Mouse (Mus musculus): ENCODE results near the gene Ago1. TPM values are rescaled to one million over a fixed set of nuclear protein-coding genes. Genes with fewer than 3 reads are reported as not detected.

Gene Ago1
- 19.0 and 22.1 TPM in 2 replicates for polyA plus RNA-seq (2014; fragmentation: Nextera tagmentation; extraction: Ambion mirVana)

DNA sequence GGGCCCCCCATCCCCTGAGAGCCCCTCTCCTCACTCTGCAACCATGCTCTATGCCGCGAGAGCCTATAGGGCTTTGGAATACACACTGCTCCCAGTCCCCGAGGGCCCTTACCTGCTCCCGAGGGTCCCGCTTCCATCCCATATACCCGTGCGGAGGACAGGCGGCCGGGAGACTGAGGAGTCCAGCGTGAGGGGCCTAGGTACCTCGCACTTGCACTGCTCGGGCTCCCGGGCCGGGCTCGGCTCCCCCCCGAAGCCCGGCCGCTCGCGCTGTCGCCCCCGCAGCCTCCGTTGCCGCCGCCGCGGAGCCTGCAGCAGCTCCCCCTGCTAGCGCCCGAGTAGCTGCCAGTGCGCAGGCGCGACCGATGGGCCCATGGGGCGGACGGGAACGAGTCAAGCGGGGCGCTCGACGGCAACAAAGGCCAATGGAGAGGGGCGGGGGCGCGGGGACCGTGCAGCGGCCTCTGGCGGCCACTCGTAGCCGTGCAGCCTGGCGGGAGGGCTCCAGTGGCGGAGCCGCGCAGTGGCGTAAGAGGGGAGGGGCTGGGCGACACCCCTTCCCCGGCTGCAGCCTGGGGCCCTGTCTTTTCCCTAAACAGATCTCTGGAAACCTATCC lies at the start of gene Ago1:
Gene Ago1, minus strand, starts transcription at position 299 of the 617 bp plus-strand sequence.
- peak within 1 kb of the TSS; percentile 98 for H3K9ac ChIP-seq (ENCODE audit: low read length)
- no peaks in the 10 kb centered on the region for H3K27me3 ChIP-seq (replicated peaks; ENCODE audit: control insufficient read depth, insufficient read depth, low read length)
- peak within 1 kb of the TSS; percentile 60 for H3K4me2 ChIP-seq (ENCODE audit: low read length)
- H3K36me3 ChIP-seq (ENCODE audit: control insufficient read depth, insufficient read depth, low read length) = 0 out of 2 replicates have a peak, but pooled peaks cover 4% of the 10 kb centered on the region
- H3K4me1 ChIP-seq (ENCODE audit: control insufficient read depth, insufficient read depth, low read length) = peaks cover 37% of the 10 kb centered on the region
- no peaks in the 10 kb centered on the region for H3K9me3 ChIP-seq (replicated peaks; ENCODE audit: control insufficient read depth, low read length)
- H3K27ac ChIP-seq (ENCODE audit: low read depth, low read length) = peak within 1 kb of the TSS; percentile 98
- peak; percentile 84 for ATAC-seq
- peak within 1 kb of the TSS; percentile 93 for H3K4me3 ChIP-seq (ENCODE audit: low read depth, low read length)
- WGBS = under 1% methylated on average over 53 of the region's 55 CpGs
- peak; percentile 97 for DNase-seq (ENCODE audit: low spot score)

DNA sequence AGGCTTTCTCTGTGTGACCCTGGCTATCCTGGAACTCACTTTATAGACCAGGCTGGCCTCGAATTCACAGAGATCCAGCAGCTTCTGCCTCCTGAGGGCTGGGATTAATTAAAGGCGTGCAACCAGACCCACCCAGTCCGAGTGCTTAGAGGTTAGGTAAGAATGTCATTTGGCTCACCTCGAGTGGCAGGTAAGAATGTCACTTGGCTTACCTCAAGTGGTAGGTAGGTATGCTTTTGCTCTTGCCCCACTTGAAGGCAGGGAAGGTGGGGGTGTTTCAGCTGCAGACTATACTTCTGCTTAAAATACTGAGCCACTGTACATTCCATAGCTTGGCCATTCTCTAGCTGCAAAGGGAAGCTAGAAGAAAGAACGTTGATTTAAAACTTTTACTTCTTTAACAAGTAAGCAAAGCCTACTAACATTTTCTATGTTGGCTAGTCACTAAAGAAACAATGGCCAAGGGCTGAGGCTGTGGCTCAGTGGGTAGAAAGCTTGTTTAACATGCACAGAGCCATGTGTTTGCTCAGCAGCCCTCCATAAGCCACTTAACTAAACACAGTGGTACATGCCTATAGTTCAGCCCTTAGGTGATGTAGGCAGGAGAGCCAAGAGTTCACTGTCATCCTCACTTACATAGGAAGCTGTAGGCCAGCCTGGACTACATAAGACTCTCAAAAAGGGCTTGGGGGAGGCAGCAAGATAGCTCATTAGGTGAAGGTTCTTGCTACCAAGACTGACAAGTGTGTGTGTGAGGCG lies 44.1 kb upstream of the Ago1 start:
- ATAC-seq (no peak), DNase-seq (ENCODE audit: low spot score) (no peak)
- Histone ChIP-seq H3K9me3 (replicated peaks; ENCODE audit: control insufficient read depth, low read length) (no peaks in the 10 kb centered on the region), H3K27ac (ENCODE audit: low read depth, low read length) (no peak overlapping the region), H3K4me2 (ENCODE audit: low read length) (no peak overlapping the region), H3K36me3 (ENCODE audit: control insufficient read depth, insufficient read depth, low read length) (peaks cover 63% of the 10 kb centered on the region), H3K4me1 (ENCODE audit: control insufficient read depth, insufficient read depth, low read length) (no peaks in the 10 kb centered on the region), H3K27me3 (replicated peaks; ENCODE audit: control insufficient read depth, insufficient read depth, low read length) (no peaks in the 10 kb centered on the region), H3K4me3 (ENCODE audit: low read depth, low read length) (no peak overlapping the region), H3K9ac (ENCODE audit: low read length) (no peak overlapping the region)
- WGBS = 89% methylated on average over 6 of the region's 6 CpGs

DNA sequence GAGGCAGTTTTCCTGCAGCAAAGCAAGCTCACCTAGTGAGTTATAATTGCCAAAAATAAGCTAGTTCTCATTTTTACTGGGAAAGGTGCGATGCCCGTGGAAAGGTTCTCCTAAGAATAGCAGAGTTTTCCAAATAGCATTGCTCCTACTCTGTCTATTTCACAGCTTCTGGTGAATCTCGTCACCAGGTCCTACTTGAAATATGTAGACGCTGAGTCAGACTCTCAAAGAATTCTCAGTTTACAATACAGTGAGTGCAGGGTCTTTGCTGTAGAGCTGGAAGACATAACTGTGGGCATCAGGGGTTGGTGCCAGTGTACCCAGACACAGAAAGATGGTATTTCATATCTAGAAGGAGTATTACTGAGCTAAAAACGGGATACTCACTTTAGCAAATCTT lies 42.6 kb upstream of the Ago1 start:
- Histone ChIP-seq H3K9me3 (replicated peaks; ENCODE audit: control insufficient read depth, low read length) (no peaks in the 10 kb centered on the region), H3K9ac (ENCODE audit: low read length) (no peak overlapping the region), H3K4me3 (ENCODE audit: low read depth, low read length) (no peak overlapping the region), H3K4me2 (ENCODE audit: low read length) (no peak overlapping the region), H3K27me3 (replicated peaks; ENCODE audit: control insufficient read depth, insufficient read depth, low read length) (no peaks in the 10 kb centered on the region), H3K4me1 (ENCODE audit: control insufficient read depth, insufficient read depth, low read length) (no peaks in the 10 kb centered on the region), H3K27ac (ENCODE audit: low read depth, low read length) (no peak overlapping the region), H3K36me3 (ENCODE audit: control insufficient read depth, insufficient read depth, low read length) (peaks cover 64% of the 10 kb centered on the region)
- 92% methylated on average over 5 of the region's 5 CpGs for WGBS
- no peak for DNase-seq (ENCODE audit: low spot score)
- no peak for ATAC-seq

DNA sequence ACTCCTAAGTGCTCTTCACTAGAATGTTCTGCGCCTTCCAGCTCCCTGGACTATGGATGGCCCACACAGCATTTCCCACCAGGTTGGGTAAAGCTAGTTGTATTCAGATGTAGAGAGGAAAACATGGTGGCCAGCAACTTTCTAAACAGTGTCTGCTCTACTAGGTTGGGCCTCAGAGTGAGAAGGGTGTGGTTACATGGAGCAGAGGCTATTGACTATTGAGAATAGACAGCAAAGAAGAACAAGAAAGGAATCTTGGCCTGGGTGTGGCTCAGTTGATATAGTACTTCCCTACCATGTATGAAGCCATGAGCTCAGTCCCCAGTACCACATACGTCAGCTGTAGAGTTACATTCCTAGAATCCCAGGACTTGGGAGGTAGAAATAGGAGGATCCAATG lies 40.7 kb upstream of the Ago1 start:
- no peaks in the 10 kb centered on the region for H3K9me3 ChIP-seq (replicated peaks; ENCODE audit: control insufficient read depth, low read length)
- H3K9ac ChIP-seq (ENCODE audit: low read length) = no peak overlapping the region
- no peaks in the 10 kb centered on the region for H3K4me1 ChIP-seq (ENCODE audit: control insufficient read depth, insufficient read depth, low read length)
- no peak overlapping the region for H3K4me2 ChIP-seq (ENCODE audit: low read length)
- no peak overlapping the region for H3K27ac ChIP-seq (ENCODE audit: low read depth, low read length)
- H3K27me3 ChIP-seq (replicated peaks; ENCODE audit: control insufficient read depth, insufficient read depth, low read length) = no peaks in the 10 kb centered on the region
- 93% methylated on average over 2 of the region's 2 CpGs for WGBS
- DNase-seq (ENCODE audit: low spot score) (no peak), ATAC-seq (no peak)
- peaks cover 65% of the 10 kb centered on the region for H3K36me3 ChIP-seq (ENCODE audit: control insufficient read depth, insufficient read depth, low read length)
- no peak overlapping the region for H3K4me3 ChIP-seq (ENCODE audit: low read depth, low read length)

DNA sequence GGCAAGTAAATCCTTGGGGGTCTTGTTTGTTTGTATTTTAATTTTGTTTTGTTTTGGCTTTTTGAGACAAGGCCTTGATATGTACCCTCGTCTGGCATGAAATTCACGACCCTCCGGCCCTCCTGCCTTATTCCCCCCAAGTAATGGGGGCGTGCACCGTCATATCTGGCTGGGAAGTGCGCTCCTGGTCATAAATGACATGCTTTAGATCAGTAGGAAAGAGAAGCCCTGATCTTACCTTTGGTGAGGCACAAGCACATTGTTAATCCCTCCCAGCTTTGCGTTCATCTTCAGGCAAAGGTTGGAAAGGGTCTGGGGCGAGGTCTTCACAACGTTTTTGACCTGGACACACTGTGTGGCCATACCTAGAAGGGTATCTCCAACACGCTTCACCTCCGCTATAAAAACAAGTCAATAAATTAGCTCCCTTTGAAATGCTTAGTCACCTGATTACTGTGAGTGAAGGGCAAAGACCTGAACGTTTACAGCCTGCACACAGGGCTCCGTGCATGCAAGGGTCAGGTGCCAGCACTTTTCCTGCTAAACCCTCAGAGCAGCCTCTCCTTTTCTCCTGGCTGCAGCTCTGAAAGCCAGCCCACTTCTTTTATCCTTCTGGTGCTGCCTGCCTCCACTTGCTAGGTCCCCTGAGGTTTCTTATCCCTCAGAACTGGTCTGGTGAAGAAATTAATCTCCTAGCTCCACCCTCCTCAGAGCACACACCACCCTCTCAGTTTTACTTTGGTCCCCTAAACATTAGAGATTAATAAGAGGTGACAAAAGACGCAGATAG lies 39.9 kb upstream of the Ago1 start:
- no peak overlapping the region for H3K27ac ChIP-seq (ENCODE audit: low read depth, low read length)
- 75% methylated on average over 14 of the region's 14 CpGs for WGBS
- no peaks in the 10 kb centered on the region for H3K4me1 ChIP-seq (ENCODE audit: control insufficient read depth, insufficient read depth, low read length)
- peaks cover 63% of the 10 kb centered on the region for H3K36me3 ChIP-seq (ENCODE audit: control insufficient read depth, insufficient read depth, low read length)
- no peak overlapping the region for H3K9ac ChIP-seq (ENCODE audit: low read length)
- H3K9me3 ChIP-seq (replicated peaks; ENCODE audit: control insufficient read depth, low read length) = no peaks in the 10 kb centered on the region
- H3K27me3 ChIP-seq (replicated peaks; ENCODE audit: control insufficient read depth, insufficient read depth, low read length) = no peaks in the 10 kb centered on the region
- no peak overlapping the region for H3K4me3 ChIP-seq (ENCODE audit: low read depth, low read length)
- ATAC-seq = no peak
- no peak for DNase-seq (ENCODE audit: low spot score)
- H3K4me2 ChIP-seq (ENCODE audit: low read length) = no peak overlapping the region

DNA sequence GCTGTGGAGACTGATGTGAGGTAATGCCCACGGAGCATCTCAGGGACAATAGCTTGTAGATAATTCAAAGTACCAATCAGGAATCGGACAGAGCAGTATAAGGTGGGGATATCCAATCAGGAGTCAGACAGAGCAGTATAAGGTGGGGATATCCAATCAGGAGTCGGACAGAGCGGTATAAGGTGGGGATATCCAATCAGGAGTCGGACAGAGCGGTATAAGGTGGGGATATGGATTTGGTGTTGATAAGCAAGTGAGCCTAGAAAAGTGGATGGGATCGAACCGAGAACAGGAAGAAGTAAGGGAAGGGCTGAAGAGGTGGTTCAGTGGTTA lies 34.6 kb upstream of the Ago1 start:
- Histone ChIP-seq H3K27ac (ENCODE audit: low read depth, low read length) (no peak overlapping the region), H3K4me1 (ENCODE audit: control insufficient read depth, insufficient read depth, low read length) (no peaks in the 10 kb centered on the region), H3K9me3 (replicated peaks; ENCODE audit: control insufficient read depth, low read length) (no peaks in the 10 kb centered on the region), H3K9ac (ENCODE audit: low read length) (no peak overlapping the region), H3K36me3 (ENCODE audit: control insufficient read depth, insufficient read depth, low read length) (peaks cover 25% of the 10 kb centered on the region), H3K4me2 (ENCODE audit: low read length) (no peak overlapping the region), H3K27me3 (replicated peaks; ENCODE audit: control insufficient read depth, insufficient read depth, low read length) (no peaks in the 10 kb centered on the region), H3K4me3 (ENCODE audit: low read depth, low read length) (no peak overlapping the region)
- no peak for ATAC-seq
- 54% methylated on average over 8 of the region's 8 CpGs for WGBS
- DNase-seq (ENCODE audit: low spot score) = no peak

DNA sequence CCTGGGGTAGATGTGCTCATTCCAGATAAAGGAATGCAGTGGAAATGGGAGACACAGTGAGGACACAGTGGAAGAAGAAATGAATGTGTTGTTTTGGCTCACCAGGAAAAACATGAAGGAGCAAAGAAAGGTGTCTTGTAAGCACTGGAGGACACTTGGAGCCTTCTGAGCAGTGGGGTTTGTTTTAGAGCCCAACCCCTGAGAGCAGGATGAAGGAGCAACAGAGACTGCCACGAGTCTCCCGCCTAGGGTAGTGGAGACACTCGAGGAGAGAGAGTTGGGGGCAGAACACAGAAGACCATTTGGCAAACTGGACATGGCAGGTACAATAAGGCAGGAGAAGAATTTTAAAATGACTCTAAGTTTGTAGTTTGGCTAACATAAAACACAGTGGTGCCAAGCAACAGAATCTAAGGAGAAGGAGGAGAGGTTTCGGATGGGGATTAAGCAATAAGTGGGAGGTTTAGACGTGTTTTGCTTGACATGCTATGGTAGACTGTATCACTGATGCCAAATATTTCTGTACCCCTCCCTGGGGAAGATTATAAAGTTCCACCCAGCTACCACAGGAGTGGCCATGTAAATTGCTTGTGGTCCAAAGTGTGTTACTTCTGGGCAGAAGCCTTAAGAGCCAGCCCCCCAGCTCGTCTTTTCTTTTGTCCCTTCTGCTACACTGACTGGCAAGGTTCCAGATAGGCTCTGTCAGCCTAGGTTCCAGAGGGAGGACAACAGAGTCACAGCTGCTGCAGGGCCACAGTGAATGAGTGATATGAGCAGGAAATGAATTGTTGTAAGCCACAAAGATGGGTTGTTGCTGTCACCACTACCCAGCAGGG lies 34.0 kb upstream of the Ago1 start:
- peaks cover 23% of the 10 kb centered on the region for H3K36me3 ChIP-seq (ENCODE audit: control insufficient read depth, insufficient read depth, low read length)
- no peak overlapping the region for H3K27ac ChIP-seq (ENCODE audit: low read depth, low read length)
- H3K4me1 ChIP-seq (ENCODE audit: control insufficient read depth, insufficient read depth, low read length) = no peaks in the 10 kb centered on the region
- no peak overlapping the region for H3K4me2 ChIP-seq (ENCODE audit: low read length)
- DNase-seq (ENCODE audit: low spot score) = peak; percentile 32
- no peak overlapping the region for H3K4me3 ChIP-seq (ENCODE audit: low read depth, low read length)
- no peaks in the 10 kb centered on the region for H3K27me3 ChIP-seq (replicated peaks; ENCODE audit: control insufficient read depth, insufficient read depth, low read length)
- no peaks in the 10 kb centered on the region for H3K9me3 ChIP-seq (replicated peaks; ENCODE audit: control insufficient read depth, low read length)
- WGBS = 70% methylated on average over 6 of the region's 6 CpGs
- no peak overlapping the region for H3K9ac ChIP-seq (ENCODE audit: low read length)
- ATAC-seq = no peak

DNA sequence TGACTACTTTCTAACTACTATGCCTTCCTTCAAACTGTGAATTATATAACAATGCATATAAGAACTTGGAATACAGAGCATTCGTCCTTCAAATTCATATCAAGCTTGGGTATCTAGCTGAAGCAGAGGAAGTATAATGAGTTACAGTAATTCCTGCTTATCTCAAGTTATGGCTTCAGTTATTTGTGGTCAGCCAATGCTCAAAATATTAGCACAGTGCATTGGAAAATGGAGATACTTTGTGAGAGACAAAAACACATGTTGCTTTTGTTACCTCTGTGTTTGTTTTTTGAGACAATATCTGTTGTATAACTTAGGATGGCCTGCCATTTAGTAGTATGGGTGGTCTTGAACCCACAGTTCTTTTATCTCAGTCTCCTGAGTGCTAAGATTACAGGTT lies 30.2 kb upstream of the Ago1 start:
- DNase-seq (ENCODE audit: low spot score) = no peak
- no peak for ATAC-seq
- Histone ChIP-seq H3K27ac (ENCODE audit: low read depth, low read length) (no peak overlapping the region), H3K4me1 (ENCODE audit: control insufficient read depth, insufficient read depth, low read length) (no peaks in the 10 kb centered on the region), H3K4me3 (ENCODE audit: low read depth, low read length) (no peak overlapping the region), H3K9ac (ENCODE audit: low read length) (no peak overlapping the region), H3K36me3 (ENCODE audit: control insufficient read depth, insufficient read depth, low read length) (peaks cover 24% of the 10 kb centered on the region), H3K27me3 (replicated peaks; ENCODE audit: control insufficient read depth, insufficient read depth, low read length) (no peaks in the 10 kb centered on the region), H3K4me2 (ENCODE audit: low read length) (no peak overlapping the region), H3K9me3 (replicated peaks; ENCODE audit: control insufficient read depth, low read length) (no peaks in the 10 kb centered on the region)
- 91% methylated on average over 1 of the region's 1 CpGs for WGBS
